Mouse (Mus musculus) cortical plate, adult 2 months (tissue): ENCODE data around the gene Wdr63.

Experiments used
- CTCF ChIP-seq: fragments of 200-500 bp; IDR thresholded peaks from 2 replicates; pipeline ENCODE4 v1.5.1; 2011; ENCODE audit warnings: mild to moderate bottlenecking, control low read depth, low read length; ENCODE audit not compliant: insufficient read depth; ENCODE audit errors: extremely low read depth
- POLR2A ChIP-seq: fragments of 200-500 bp; IDR thresholded peaks from 2 replicates; pipeline ENCODE4 v1.6.1; 2011; ENCODE audit warnings: mild to moderate bottlenecking, low read length, control low read depth; ENCODE audit not compliant: insufficient read depth; ENCODE audit errors: extremely low read depth

- TF ChIP-seq POLR2A (no peak), CTCF (no peak)
Measured at GRCm38 (mm10) chr3:146096986-146097385, 10.9 kb downstream of the Wdr63 start.
